In the genomic region with DNA sequence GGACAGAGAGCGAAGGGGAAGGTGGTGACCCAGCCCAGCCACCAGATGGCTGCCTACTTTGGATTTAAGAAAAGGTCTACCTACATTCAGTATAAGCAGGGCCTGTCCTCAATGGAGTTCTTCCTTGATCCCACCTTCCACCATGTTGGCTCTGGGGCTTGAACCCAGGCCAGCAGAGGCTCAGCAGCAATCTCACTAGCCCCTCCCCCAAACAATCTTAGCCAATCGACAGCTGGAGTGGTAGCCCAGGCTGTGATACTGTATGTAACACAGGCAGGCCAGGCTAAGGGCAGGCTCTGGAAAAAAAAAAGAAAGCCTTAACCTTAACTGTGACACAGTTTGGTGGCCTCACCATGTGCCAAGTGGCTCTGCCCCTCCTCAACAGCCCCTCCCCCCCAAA, we compare ENCODE assay signal across 15 mouse cellular contexts. TPM values are rescaled to one million over a fixed set of nuclear protein-coding genes. Genes with fewer than 3 reads are reported as not detected.
DNase-seq lines count a peak whose midpoint lies in the region; ATAC-seq and TF ChIP-seq lines count a peak whose summit lies in the region.
"Had no signal": no experiment of that assay in that cellular context is flagged by ENCODE, and none has a peak within 500 bp of the region (broad histone marks: within the 10 kb centered on the region; RNA-seq: fewer than 3 reads in every experiment).

No protein-coding gene starts in this region.

- DNase-seq in heart, adult 11 months = peak; percentile 90
- no peak for DNase-seq in heart, adult 9 months (ENCODE audit: low spot score in 2 of 2)
- DNase-seq in midbrain, embryonic 10.5 days (ENCODE audit: low spot score) = no peak
- DNase-seq in urinary bladder, postnatal 10 days (ENCODE audit: low spot score) = no peak
- no peak for DNase-seq in lung, postnatal 4 days
- DNase-seq: heart, postnatal 4 days; lung, postnatal 14 days; thymus, postnatal 4 days had no signal

- H3K4me2 ChIP-seq in midbrain, embryonic 15.5 days = no peak overlapping the region
- H3K4me2 ChIP-seq: midbrain, embryonic 11.5 days had no signal

- H3K4me1 ChIP-seq in midbrain, embryonic 10.5 days = peaks cover 44% of the 10 kb centered on the region
- H3K4me1 ChIP-seq in midbrain, embryonic 15.5 days = peaks cover 28% of the 10 kb centered on the region
- peaks cover 69% of the 10 kb centered on the region for H3K4me1 ChIP-seq in bone marrow macrophage, adult 2 months (ENCODE audit: control insufficient read depth, insufficient read depth, low read length)

- peak overlapping the region; percentile 10; the same call in 1 of the 2 replicates for H3K27ac ChIP-seq in midbrain, embryonic 10.5 days (replicated peaks)
- H3K27ac ChIP-seq in midbrain, embryonic 15.5 days = no peak overlapping the region
- H3K27ac ChIP-seq in bone marrow macrophage, adult 2 months (ENCODE audit: insufficient read depth, low read depth, low read length) = no peak overlapping the region

- peak; percentile 13; the same call in 1 of the 2 replicates for TF ChIP-seq CTCF in bone marrow macrophage, adult 2 months (IDR thresholded peaks at IDR 0.05; ENCODE audit: low read depth, low read length)

- H3K27me3 ChIP-seq in midbrain, embryonic 10.5 days (ENCODE audit: low read depth, poor library complexity, severe bottlenecking) = no peaks in the 10 kb centered on the region
- H3K27me3 ChIP-seq in midbrain, embryonic 15.5 days (replicated peaks) = no peaks in the 10 kb centered on the region

- no peaks in the 10 kb centered on the region for H3K9me3 ChIP-seq in midbrain, embryonic 10.5 days (replicated peaks)
- no peaks in the 10 kb centered on the region for H3K9me3 ChIP-seq in midbrain, embryonic 15.5 days

- H3K36me3 ChIP-seq in midbrain, embryonic 10.5 days = peaks cover 47% of the 10 kb centered on the region
- peaks cover 12% of the 10 kb centered on the region; the same call in 1 of the 2 replicates for H3K36me3 ChIP-seq in midbrain, embryonic 15.5 days (replicated peaks)

- H3K4me3 ChIP-seq in midbrain, embryonic 10.5 days = no peak overlapping the region
- no peak overlapping the region for H3K4me3 ChIP-seq in midbrain, embryonic 15.5 days
- H3K4me3 ChIP-seq in bone marrow macrophage, adult 2 months (ENCODE audit: insufficient read depth, low read length) = no peak overlapping the region
- H3K4me3 ChIP-seq: erythroblast, embryonic 14.5 days had no signal

- no peak for TF ChIP-seq POLR2A in bone marrow macrophage, adult 2 months (IDR thresholded peaks at IDR 0.05; ENCODE audit: borderline replicate concordance, low read depth, low read length)

- no peak for ATAC-seq in midbrain, embryonic 15.5 days (replicated peaks)
- ATAC-seq: forebrain, embryonic 16.5 days had no signal

- 70% methylated on average over 2 of the region's 2 CpGs for WGBS in midbrain, embryonic 10.5 days
- 79% methylated on average over 2 of the region's 2 CpGs for WGBS in midbrain, embryonic 15.5 days

- no peak overlapping the region for H3K9ac ChIP-seq in midbrain, embryonic 15.5 days

RNA-seq across cellular contexts. Expression of a gene that starts 2.7 kb away (rescaled TPM):
- polyA plus RNA-seq in midbrain, embryonic 10.5 days (2016; fragmentation: Nextera tagmentation; extraction: Ambion mirVana) = 3.0 and 5.2 TPM in 2 replicates
- 4.0 and 4.5 TPM in 2 replicates for polyA plus RNA-seq in midbrain, embryonic 15.5 days (2015; fragmentation: Nextera tagmentation; extraction: Ambion mirVana)
- polyA plus RNA-seq in bone marrow macrophage, adult 2 months (2012; ENCODE audit: insufficient read depth, insufficient read length, missing spikeins) = 95.9 and 96.2 TPM in 2 replicates

RNA-seq across cellular contexts. Expression of a gene that starts 4.6 kb away (rescaled TPM):
- 0.19 and 0.25 TPM in 2 replicates for polyA plus RNA-seq in midbrain, embryonic 10.5 days (2016; fragmentation: Nextera tagmentation; extraction: Ambion mirVana)
- 1.0 TPM in 1 of 2 replicates, not detected in the other for polyA plus RNA-seq in midbrain, embryonic 15.5 days (2015; fragmentation: Nextera tagmentation; extraction: Ambion mirVana)
- 9.2 and 17.6 TPM in 2 replicates for polyA plus RNA-seq in bone marrow macrophage, adult 2 months (2012; ENCODE audit: insufficient read depth, insufficient read length, missing spikeins)
- polyA plus RNA-seq: erythroblast, embryonic 14.5 days; forebrain, embryonic 16.5 days; heart, embryonic 14.5 days; midbrain, embryonic 11.5 days; neural tube, embryonic 14.5 days had no signal

RNA-seq across cellular contexts. Expression of a gene that starts 5.4 kb away (rescaled TPM):
- polyA plus RNA-seq in midbrain, embryonic 10.5 days (2016; fragmentation: Nextera tagmentation; extraction: Ambion mirVana) = 103 and 104 TPM in 2 replicates
- polyA plus RNA-seq in midbrain, embryonic 15.5 days (2015; fragmentation: Nextera tagmentation; extraction: Ambion mirVana) = 46.9 and 73.4 TPM in 2 replicates
- polyA plus RNA-seq in bone marrow macrophage, adult 2 months (2012; ENCODE audit: insufficient read depth, insufficient read length, missing spikeins) = 20.3 and 22.2 TPM in 2 replicates

RNA-seq across cellular contexts. Expression of a gene that starts 9.2 kb away (rescaled TPM):
- 46.2 and 55.1 TPM in 2 replicates for polyA plus RNA-seq in midbrain, embryonic 10.5 days (2016; fragmentation: Nextera tagmentation; extraction: Ambion mirVana)
- polyA plus RNA-seq in midbrain, embryonic 15.5 days (2015; fragmentation: Nextera tagmentation; extraction: Ambion mirVana) = 44.9 and 52.6 TPM in 2 replicates
- polyA plus RNA-seq in bone marrow macrophage, adult 2 months (2012; ENCODE audit: insufficient read depth, insufficient read length, missing spikeins) = 31.3 and 44.3 TPM in 2 replicates

RNA-seq across cellular contexts. Expression of a gene that starts 9.3 kb away (rescaled TPM):
- 2.9 and 4.4 TPM in 2 replicates for polyA plus RNA-seq in midbrain, embryonic 10.5 days (2016; fragmentation: Nextera tagmentation; extraction: Ambion mirVana)
- 40.7 and 42.3 TPM in 2 replicates for polyA plus RNA-seq in midbrain, embryonic 15.5 days (2015; fragmentation: Nextera tagmentation; extraction: Ambion mirVana)
- polyA plus RNA-seq in bone marrow macrophage, adult 2 months (2012; ENCODE audit: insufficient read depth, insufficient read length, missing spikeins) = 2.8 TPM in 1 of 2 replicates, not detected in the other

Comparison
In these comparisons a context has a peak if more than half of its experiments do, and no peak if none do; other contexts are left out.
1. RNA of a gene that starts 2.7 kb away (polyA plus RNA-seq): 95.9 to 96.2 TPM in bone marrow macrophage, adult 2 months; 4.0 to 4.5 TPM in midbrain, embryonic 15.5 days and 3.0 to 5.2 TPM in midbrain, embryonic 10.5 days; every median in the first group is over 10 times any median in the second.